Mouse (Mus musculus) embryonic facial prominence, embryonic 12.5 days (tissue): Measurements from ENCODE around the gene Psmc1. TPM values are rescaled to one million over a fixed set of nuclear protein-coding genes. Genes with fewer than 3 reads are reported as not detected.

Experiments used
- ATAC-seq: fragments of 200-750 bp; cut with Nextera tagmentation; 2 replicates; pipeline ENCODE4 v1.8.0; 2017; ENCODE audit not compliant: insufficient number of reproducible peaks, insufficient read depth, low FRiP score, low TSS enrichment
- H3K27ac ChIP-seq: fragments of 300-500 bp; sonication (generic); 2 replicates; pipeline ENCODE4 v1.5.1; 2016; ENCODE audit warnings: mild to moderate bottlenecking
- H3K27me3 ChIP-seq: fragments of 300-500 bp; sonication (generic); 2 replicates; pipeline ENCODE4 v1.6.1; 2016; ENCODE audit warnings: mild to moderate bottlenecking, moderate library complexity
- H3K36me3 ChIP-seq: fragments of 300-500 bp; sonication (generic); 2 replicates; pipeline ENCODE4 v1.6.1; 2016; ENCODE audit warnings: mild to moderate bottlenecking
- H3K4me1 ChIP-seq: fragments of 300-500 bp; sonication (generic); 2 replicates; pipeline ENCODE4 v1.6.1; 2016
- H3K4me2 ChIP-seq: fragments of 300-500 bp; sonication (generic); replicated peaks from 2 replicates; pipeline ENCODE4 v1.6.1; 2016; ENCODE audit warnings: mild to moderate bottlenecking, moderate library complexity
- H3K4me3 ChIP-seq: fragments of 300-500 bp; sonication (generic); 2 replicates; pipeline ENCODE4 v1.5.1; 2016; ENCODE audit warnings: mild to moderate bottlenecking
- H3K9ac ChIP-seq: fragments of 300-500 bp; sonication (generic); 2 replicates; pipeline ENCODE4 v1.6.1; 2016; ENCODE audit warnings: mild to moderate bottlenecking, moderate library complexity
- H3K9me3 ChIP-seq: fragments of 300-500 bp; sonication (generic); 2 replicates; pipeline ENCODE4 v1.6.1; 2016; ENCODE audit warnings: mild to moderate bottlenecking, moderate library complexity
- WGBS: fragments of 180-500 bp; shearing (Covaris S2); methylation state at CpG from one replicate; pipeline ENCODE4 v1.1.7; 2016; 5-methylcytosine and 5-hydroxymethylcytosine counted together
- polyA plus RNA-seq: library from polyadenylated mRNA; unstranded; fragments of >200 nt; fragmentation: Nextera tagmentation; extraction: Ambion mirVana; gene quantifications from 2 replicates; pipeline ENCODE4 v1.2.1, GENCODE M21; 2016

The Psmc1 gene
- polyA plus RNA-seq, 1 experiment from 2014 or later: 307 TPM

DNA sequence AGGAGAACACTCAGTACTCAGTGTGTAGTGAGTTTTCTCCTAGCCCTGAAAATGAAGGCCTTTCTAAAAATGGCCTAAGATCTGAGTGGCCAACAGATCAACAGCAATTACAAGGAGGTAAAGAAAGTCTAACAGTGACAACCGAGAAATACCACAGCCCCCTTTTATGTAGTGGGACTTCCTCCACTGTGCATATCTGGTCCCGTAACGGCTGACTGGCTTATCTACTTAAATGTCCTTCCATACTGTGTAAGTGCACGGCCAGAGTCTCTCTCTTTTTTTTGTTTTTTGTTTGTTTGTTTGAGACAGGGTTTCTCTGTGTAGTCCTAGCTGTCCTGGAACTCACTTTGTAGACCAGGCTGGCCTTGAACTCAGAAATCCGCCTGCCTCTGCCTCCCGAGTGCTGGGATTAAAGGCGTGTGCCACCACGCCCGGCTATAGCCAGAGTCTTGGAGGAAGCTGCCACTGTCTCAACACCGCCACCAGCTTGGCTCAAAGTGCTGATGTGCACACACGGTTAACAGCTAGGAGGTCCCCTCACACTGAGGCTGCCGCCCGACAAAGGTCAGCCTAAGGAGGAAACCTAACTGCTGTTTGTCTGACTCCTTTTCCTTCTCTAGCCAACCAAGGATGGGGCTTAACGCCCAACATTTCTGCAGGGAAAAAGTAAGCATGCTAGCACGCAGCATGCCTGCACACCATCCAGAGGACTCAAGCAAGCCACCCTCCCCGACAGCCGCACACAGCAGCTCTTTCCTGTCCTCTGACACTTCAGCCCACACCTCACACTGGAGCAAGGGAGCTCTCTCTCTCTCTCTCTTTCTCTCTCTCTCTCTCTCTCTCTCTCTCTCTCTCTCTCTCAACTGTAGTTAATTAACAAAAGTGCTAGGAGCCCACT, 17.3 kb downstream of the Psmc1 start:
- H3K27me3 ChIP-seq: no peaks in the 10 kb centered on the region
- H3K9ac ChIP-seq: no peak overlapping the region
- peaks cover 85% of the 10 kb centered on the region for H3K36me3 ChIP-seq
- no peak for ATAC-seq
- H3K27ac ChIP-seq: no peak overlapping the region
- no peak overlapping the region for H3K4me3 ChIP-seq
- H3K9me3 ChIP-seq: no peaks in the 10 kb centered on the region
- no peaks in the 10 kb centered on the region for H3K4me1 ChIP-seq
- 86% methylated on average over 17 of the region's 17 CpGs for WGBS
- no peak overlapping the region for H3K4me2 ChIP-seq

DNA sequence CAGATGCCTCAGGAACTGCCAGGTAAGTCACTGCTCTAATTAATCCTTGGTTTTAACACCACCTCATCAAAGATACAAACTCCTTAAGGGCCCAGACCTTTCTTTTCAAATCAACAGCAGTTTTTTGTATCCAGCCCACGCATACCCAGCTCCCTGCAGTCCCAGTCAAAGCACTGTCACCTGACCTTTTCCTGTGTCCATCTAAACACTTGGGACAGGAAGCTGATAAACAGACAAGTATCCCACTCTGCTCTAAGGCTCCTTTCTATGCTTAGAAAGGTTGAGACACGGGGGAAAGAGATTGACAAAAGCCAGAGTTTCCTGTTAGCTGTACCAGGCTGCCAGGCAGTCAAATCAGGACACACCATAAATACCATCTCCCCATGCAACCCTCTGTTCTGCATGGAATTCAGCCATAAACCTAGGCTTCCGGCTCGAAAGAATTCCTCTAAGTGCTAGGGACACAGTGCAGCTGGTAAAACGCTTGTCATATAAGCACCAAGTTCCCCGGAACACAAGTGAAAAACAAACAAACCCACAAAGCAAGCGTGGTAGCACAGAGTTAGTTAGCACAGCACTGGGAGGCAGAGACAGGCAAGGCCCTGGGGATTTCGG, 18.0 kb downstream of the Psmc1 start:
- Histone ChIP-seq H3K9me3 (no peaks in the 10 kb centered on the region), H3K27ac (no peak overlapping the region), H3K4me3 (no peak overlapping the region), H3K4me1 (no peaks in the 10 kb centered on the region), H3K4me2 (no peak overlapping the region), H3K27me3 (no peaks in the 10 kb centered on the region), H3K9ac (no peak overlapping the region), H3K36me3 (peaks cover 88% of the 10 kb centered on the region)
- ATAC-seq: no peak
- WGBS: 68% methylated on average over 8 of the region's 8 CpGs

DNA sequence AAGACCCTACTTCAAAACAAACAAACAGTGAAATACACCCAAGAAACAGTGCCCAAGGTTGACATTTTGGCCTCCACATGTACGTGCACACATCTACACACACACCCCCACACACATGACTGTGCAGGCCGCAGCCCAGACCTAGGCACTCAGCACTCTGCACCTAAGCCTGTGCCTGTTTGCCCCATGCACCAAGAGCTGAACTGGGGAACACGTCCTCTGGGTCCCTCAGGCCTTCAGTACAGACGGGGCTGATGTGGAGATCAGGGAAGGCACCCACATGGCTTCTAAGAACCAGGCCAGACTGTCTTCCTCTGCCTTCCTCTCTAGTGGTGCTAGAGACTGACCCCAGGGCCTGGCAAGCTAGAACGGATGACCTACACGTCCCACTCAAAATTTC, 18.6 kb downstream of the Psmc1 start:
- no peak for ATAC-seq
- Histone ChIP-seq H3K4me1 (no peaks in the 10 kb centered on the region), H3K27ac (no peak overlapping the region), H3K9me3 (no peaks in the 10 kb centered on the region), H3K4me3 (no peak overlapping the region), H3K4me2 (no peak overlapping the region), H3K27me3 (no peaks in the 10 kb centered on the region), H3K9ac (no peak overlapping the region), H3K36me3 (peaks cover 88% of the 10 kb centered on the region)
- WGBS: 68% methylated on average over 6 of the region's 6 CpGs

DNA sequence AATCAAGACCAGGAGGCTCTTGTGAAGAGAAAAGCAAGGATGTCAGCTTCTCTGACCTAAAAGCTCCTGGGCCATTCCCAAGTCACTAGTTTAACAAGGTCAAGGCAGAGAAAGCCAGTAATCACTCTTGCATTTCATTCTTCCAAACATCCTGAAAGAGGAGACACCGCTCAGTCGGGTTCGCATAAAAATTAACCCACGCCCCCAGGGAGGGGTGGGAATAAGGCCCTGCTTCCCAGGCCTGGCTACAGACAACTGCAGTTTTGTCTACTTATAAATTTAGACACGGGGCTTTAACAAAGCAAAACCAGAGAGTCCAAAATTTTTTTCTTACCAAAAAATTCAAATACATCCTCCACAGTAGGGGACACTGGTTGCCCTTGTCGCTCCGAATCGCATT, 19.0 kb downstream of the Psmc1 start:
- WGBS: 75% methylated on average over 8 of the region's 8 CpGs
- Histone ChIP-seq H3K4me1 (no peaks in the 10 kb centered on the region), H3K27me3 (no peaks in the 10 kb centered on the region), H3K36me3 (peaks cover 88% of the 10 kb centered on the region), H3K9me3 (no peaks in the 10 kb centered on the region), H3K27ac (no peak overlapping the region), H3K4me3 (no peak overlapping the region), H3K9ac (no peak overlapping the region), H3K4me2 (no peak overlapping the region)
- ATAC-seq: no peak

DNA sequence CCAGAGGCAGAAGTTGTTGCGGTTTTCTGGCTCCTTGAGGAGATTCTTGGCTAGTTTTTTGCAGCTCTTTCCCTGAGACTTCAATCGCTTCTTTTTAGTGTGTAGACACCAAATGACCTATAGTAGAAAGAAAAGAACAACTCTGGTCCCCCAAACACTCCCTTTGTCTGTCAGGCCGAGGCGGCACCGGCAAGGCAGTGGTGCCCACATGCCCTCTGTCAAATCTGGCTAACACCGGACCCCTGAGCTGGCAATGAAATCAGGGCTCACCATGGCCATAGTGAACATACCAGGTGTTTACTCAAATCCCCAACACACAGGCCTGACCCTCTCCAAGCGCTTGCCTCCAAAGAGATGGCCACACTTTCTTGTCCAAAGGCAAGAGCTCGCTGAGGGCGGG, 21.2 kb downstream of the Psmc1 start:
- no peak overlapping the region for H3K9ac ChIP-seq
- no peaks in the 10 kb centered on the region for H3K4me1 ChIP-seq
- no peak overlapping the region for H3K4me3 ChIP-seq
- H3K36me3 ChIP-seq: peaks cover 85% of the 10 kb centered on the region
- H3K9me3 ChIP-seq: no peaks in the 10 kb centered on the region
- no peak for ATAC-seq
- WGBS: 89% methylated on average over 9 of the region's 9 CpGs
- no peak overlapping the region for H3K4me2 ChIP-seq
- H3K27me3 ChIP-seq: no peaks in the 10 kb centered on the region
- H3K27ac ChIP-seq: no peak overlapping the region

DNA sequence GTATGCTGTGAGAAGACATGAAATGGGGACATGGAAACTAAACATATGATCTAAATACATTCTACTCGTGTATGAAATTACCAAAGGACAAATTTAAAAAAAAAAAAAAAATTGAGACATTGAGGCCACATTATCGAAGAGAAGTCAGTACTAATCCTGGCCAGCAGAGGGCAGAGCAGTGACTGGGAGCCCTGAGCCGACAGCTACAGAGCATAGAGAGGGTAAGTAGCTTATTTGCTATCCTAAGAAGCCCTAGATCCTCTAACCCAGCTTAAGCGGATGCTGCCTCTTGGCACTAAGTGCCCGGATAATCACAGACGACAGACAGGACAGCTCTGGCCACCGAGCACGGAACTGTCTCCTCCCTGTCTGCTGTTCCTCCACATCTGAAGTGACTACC, 21.7 kb downstream of the Psmc1 start:
- H3K4me3 ChIP-seq: no peak overlapping the region
- no peaks in the 10 kb centered on the region for H3K27me3 ChIP-seq
- no peaks in the 10 kb centered on the region for H3K4me1 ChIP-seq
- H3K36me3 ChIP-seq: peaks cover 85% of the 10 kb centered on the region
- H3K9ac ChIP-seq: no peak overlapping the region
- 55% methylated on average over 8 of the region's 8 CpGs for WGBS
- ATAC-seq: no peak
- H3K4me2 ChIP-seq: no peak overlapping the region
- no peaks in the 10 kb centered on the region for H3K9me3 ChIP-seq
- H3K27ac ChIP-seq: no peak overlapping the region

DNA sequence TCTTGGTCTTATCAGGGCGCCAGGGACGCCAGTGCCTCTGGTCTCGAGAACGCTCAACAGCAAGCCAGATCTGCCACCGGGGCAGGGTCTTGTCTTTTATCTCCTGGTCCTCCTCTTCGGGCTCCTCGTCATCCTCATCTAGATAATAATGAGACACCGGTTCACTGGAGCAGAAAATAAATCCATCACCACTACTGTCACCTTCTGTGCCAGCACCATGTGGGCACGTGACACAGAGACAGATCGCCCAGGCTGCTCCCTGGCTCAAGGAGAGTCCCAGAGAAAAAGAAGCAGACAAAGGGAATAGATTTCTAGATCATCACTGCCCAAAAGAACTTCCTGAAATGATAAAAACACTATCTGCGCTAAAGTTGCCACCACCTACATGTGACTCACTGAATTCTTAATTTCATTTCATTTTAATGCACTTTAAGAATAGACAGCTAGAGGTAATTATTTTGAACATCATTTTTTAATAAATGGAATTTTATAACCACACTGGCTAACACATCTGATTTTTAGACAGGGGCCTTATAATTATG, 24.5 kb downstream of the Psmc1 start:
- H3K36me3 ChIP-seq: peaks cover 88% of the 10 kb centered on the region

DNA sequence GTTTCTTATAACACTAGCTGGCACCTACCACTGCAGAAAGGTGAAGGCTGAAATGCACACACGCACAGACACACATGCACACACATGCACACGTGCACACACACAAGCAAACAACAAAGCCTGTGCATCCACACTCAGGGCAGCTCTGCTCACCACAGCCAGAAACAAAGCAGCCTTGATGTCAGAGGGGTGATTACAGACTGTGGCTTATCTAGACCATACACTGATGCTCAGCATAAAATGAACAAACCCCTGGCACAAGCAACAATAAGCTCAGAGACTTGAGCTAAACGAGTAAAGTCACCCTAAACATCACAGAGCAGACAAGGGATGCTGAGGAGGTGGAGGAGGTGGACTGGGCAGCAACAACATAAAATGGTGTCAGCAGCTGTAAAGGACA, 25.2 kb downstream of the Psmc1 start:
- Histone ChIP-seq H3K4me1 (no peaks in the 10 kb centered on the region), H3K36me3 (peaks cover 88% of the 10 kb centered on the region), H3K27ac (no peak overlapping the region), H3K9ac (no peak overlapping the region), H3K27me3 (no peaks in the 10 kb centered on the region), H3K4me2 (no peak overlapping the region), H3K4me3 (no peak overlapping the region), H3K9me3 (no peaks in the 10 kb centered on the region)
- 86% methylated on average over 3 of the region's 3 CpGs for WGBS
- ATAC-seq: no peak

More for the DNA sequence above, 24.5 kb downstream of the Psmc1 start:
- no peak overlapping the region for H3K9ac ChIP-seq
- no peak overlapping the region for H3K4me3 ChIP-seq
- 92% methylated on average over 11 of the region's 11 CpGs for WGBS
- ATAC-seq: no peak
- H3K27ac ChIP-seq: no peak overlapping the region
- no peaks in the 10 kb centered on the region for H3K9me3 ChIP-seq
- H3K27me3 ChIP-seq: no peaks in the 10 kb centered on the region
- no peak overlapping the region for H3K4me2 ChIP-seq
- no peaks in the 10 kb centered on the region for H3K4me1 ChIP-seq

DNA sequence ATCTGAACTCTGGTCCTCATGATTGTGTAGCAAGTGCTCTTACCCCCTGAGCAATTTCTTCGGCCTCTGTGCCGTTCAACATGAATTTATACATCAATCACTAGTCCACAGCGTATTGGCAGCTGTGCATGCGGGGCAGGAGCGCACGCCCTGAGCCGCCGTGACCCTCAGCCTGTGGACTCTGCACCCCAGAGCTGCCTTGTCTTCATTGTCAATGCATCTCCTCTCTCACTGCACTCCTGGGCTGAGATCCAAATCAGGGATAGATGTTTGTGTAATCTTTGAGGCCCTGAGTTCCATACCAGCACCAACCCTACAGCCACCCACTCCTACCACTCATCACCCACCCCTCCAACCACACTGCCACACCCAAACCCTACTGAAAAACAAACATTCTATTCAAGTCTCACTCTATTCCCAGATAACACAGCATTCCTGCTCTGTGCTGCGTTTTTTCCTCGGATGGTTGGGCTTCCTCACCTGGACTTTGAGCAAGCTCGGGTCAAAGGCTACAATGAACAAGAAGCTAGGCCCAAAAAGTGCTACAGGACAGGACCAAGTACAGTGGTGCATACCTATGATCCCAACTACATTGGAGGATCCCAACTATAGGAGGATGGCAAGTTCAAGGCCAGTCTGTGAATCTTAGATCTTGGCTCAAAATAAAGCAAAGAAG, 33.0 kb downstream of the Psmc1 start:
- ATAC-seq: no peak
- peaks cover 95% of the 10 kb centered on the region for H3K36me3 ChIP-seq
- H3K4me3 ChIP-seq: no peak overlapping the region
- H3K4me1 ChIP-seq: no peaks in the 10 kb centered on the region
- no peaks in the 10 kb centered on the region for H3K9me3 ChIP-seq
- H3K27me3 ChIP-seq: no peaks in the 10 kb centered on the region
- WGBS: 93% methylated on average over 11 of the region's 11 CpGs
- no peak overlapping the region for H3K4me2 ChIP-seq
- H3K27ac ChIP-seq: no peak overlapping the region
- H3K9ac ChIP-seq: no peak overlapping the region

DNA sequence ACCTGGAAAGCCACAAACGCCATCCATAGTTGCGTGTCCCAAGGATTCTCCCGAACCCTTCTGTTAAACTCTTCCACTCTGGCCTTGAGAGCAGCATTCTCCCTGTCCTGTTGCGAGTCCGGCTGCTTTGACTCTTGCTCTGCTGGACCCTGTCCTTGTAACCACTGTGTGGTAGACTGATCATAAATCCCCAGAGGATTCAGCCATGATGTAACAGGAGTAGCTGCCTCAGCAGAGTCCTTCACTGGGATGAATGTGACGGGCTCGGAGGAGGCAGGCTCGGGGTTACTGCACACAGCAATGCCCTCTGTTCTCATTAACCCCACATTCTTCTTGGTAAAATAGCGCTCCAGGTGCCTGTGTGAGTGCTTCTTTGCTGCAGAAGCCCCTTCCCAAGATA, 33.8 kb downstream of the Psmc1 start:
- Histone ChIP-seq H3K36me3 (peaks cover 94% of the 10 kb centered on the region), H3K9me3 (no peaks in the 10 kb centered on the region), H3K4me2 (no peak overlapping the region), H3K27me3 (no peaks in the 10 kb centered on the region), H3K9ac (no peak overlapping the region), H3K27ac (no peak overlapping the region), H3K4me3 (no peak overlapping the region), H3K4me1 (no peaks in the 10 kb centered on the region)
- 93% methylated on average over 9 of the region's 9 CpGs for WGBS
- ATAC-seq: no peak

DNA sequence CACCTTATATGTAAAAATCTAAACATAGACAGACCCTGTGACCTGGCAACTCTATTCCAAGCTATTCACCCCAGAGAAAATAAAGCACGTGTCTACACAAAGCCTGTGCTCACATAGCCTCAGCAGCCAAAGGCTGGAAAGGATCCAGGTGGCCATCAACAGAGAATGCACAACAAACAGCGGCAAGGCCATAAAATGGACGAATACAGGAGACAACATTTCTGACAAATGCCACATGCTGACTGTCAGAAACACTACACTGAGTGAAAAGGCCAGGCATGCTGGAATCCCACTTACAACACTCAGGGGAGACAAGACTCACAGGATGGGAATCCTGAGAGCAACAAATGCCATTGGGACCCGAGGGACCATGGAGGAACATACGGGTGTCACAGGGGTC, 34.3 kb downstream of the Psmc1 start:
- Histone ChIP-seq H3K27ac (no peak overlapping the region), H3K4me3 (no peak overlapping the region), H3K4me1 (no peaks in the 10 kb centered on the region), H3K4me2 (no peak overlapping the region), H3K9me3 (no peaks in the 10 kb centered on the region), H3K27me3 (no peaks in the 10 kb centered on the region), H3K36me3 (peaks cover 95% of the 10 kb centered on the region), H3K9ac (no peak overlapping the region)
- ATAC-seq: no peak
- WGBS: 89% methylated on average over 5 of the region's 5 CpGs

DNA sequence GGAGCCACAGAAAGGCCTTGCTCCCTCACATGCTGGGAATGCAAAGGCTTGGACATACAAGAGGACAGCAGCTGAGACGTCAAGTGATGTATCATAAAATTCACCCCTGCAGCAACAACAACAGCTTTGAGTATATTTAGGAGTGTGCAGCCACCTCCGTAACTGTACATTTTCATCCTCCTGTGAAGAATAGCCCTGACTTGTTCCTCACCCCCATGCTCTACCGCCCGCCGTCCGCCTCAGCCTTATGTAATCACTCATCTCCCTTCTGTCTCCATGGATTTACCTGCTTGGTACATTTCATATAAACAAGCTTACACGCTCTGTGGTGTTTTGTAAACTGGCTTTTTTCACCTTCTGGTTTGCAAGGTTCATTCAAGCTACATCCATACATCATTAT, 42.5 kb downstream of the Psmc1 start:
- H3K27ac ChIP-seq: no peak overlapping the region
- no peak overlapping the region for H3K4me2 ChIP-seq
- no peak overlapping the region for H3K9ac ChIP-seq
- H3K36me3 ChIP-seq: peaks cover 33% of the 10 kb centered on the region
- WGBS: 95% methylated on average over 7 of the region's 7 CpGs
- no peak overlapping the region for H3K4me3 ChIP-seq
- H3K27me3 ChIP-seq: no peaks in the 10 kb centered on the region
- ATAC-seq: no peak
- no peaks in the 10 kb centered on the region for H3K4me1 ChIP-seq
- H3K9me3 ChIP-seq: no peaks in the 10 kb centered on the region
